Mouse (Mus musculus) megakaryocyte, embryonic 14.5 days (primary cell): Measurements from ENCODE around the gene Btf3l4.

ENCODE experiments used
- FLI1 ChIP-seq: IDR thresholded peaks from 2 replicates; pipeline ENCODE4 v1.6.1; 2012; ENCODE audit warnings: low read length, inconsistent platforms, mixed read lengths
- GATA1 ChIP-seq: IDR thresholded peaks from 3 replicates; pipeline ENCODE4 v1.6.1; 2012; ENCODE audit warnings: mixed read lengths, low read length, inconsistent platforms, borderline replicate concordance

DNA sequence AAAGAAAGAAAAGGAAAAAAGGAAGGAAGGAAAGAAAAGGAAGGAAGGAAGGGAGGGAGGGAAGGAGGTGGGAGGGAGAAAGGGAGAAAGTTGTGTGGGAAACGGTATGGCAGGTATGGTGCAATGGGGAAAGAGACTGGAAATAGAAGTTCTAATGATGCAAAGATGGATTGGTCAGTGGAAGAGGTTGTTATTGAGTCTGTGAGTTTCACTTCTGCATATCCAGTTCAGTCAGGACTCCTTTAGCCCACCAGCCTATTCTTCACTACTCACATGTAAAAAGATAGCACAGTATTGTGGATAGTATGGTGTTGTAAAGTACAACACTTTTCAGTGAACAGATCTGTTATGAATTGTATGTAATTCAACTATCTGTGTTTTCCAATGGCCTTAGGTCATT, 42.9 kb downstream of the Btf3l4 start:
- TF ChIP-seq FLI1 (no peak), GATA1 (no peak)
